Mouse (Mus musculus) adrenal gland, postnatal 10 days (tissue): ENCODE results near the gene Rita1. TPM values are rescaled to one million over a fixed set of nuclear protein-coding genes. Genes with fewer than 3 reads are reported as not detected.

Experiments used
- DNase-seq: peaks from one replicate; pipeline ENCODE4 v3.0.0; 2021; ENCODE audit warnings: mixed read lengths
- total RNA-seq, 2 experiments: library from RNA; stranded (reverse); gene quantifications; 2 replicates each; pipeline ENCODE4 v1.2.3; 2021

The Rita1 gene
- total RNA-seq, 2 experiments from 2014 or later: 12.9 to 17.4 TPM

- DNase-seq: peak; percentile 56
Observed at GRCm38 (mm10) chr5:120600946-120601668, 11.3 kb downstream of the Rita1 start.

GRCm38 (mm10) chr5:120599625-120600024 lies 12.8 kb downstream of the Rita1 start:
- DNase-seq: no peak

GRCm38 (mm10) chr5:120594485-120594884 lies 17.9 kb downstream of the Rita1 start:
- DNase-seq: no peak

- DNase-seq: no peak
Observed at GRCm38 (mm10) chr5:120592141-120592540, 20.2 kb downstream of the Rita1 start.

- peak; percentile 59 for DNase-seq
Observed at GRCm38 (mm10) chr5:120590356-120591010, 21.9 kb downstream of the Rita1 start.

- peak; percentile 99 for DNase-seq
Observed at GRCm38 (mm10) chr5:120588569-120589094, 23.8 kb downstream of the Rita1 start, which contains the start of the genes Tpcn1 and Iqcd. TSS of gene Tpcn1 (minus strand) at chr5:120588673. TSS of gene Iqcd (plus strand) at chr5:120589016.

GRCm38 (mm10) chr5:120587940-120588568 lies 24.3 kb downstream of the Rita1 start:
- DNase-seq: peak; percentile 56

GRCm38 (mm10) chr5:120587616-120587926 lies 24.8 kb downstream of the Rita1 start:
- DNase-seq: no peak

- peak; percentile 48 for DNase-seq
Observed at GRCm38 (mm10) chr5:120586741-120587615, 25.4 kb downstream of the Rita1 start.

- no peak for DNase-seq
Observed at GRCm38 (mm10) chr5:120584968-120585367, 27.4 kb downstream of the Rita1 start.

- no peak for DNase-seq
Observed at GRCm38 (mm10) chr5:120583511-120583910, 28.9 kb downstream of the Rita1 start.

- no peak for DNase-seq
Observed at GRCm38 (mm10) chr5:120582002-120582401, 30.4 kb downstream of the Rita1 start.

- no peak for DNase-seq
Observed at GRCm38 (mm10) chr5:120579898-120580626, 32.3 kb downstream of the Rita1 start.

- DNase-seq: peak; percentile 74
Observed at GRCm38 (mm10) chr5:120579211-120579897, 33.0 kb downstream of the Rita1 start.

GRCm38 (mm10) chr5:120578504-120579081 lies 33.8 kb downstream of the Rita1 start:
- DNase-seq: peak; percentile 73

- peak; percentile 35 for DNase-seq
Observed at GRCm38 (mm10) chr5:120577935-120578441, 34.4 kb downstream of the Rita1 start.

GRCm38 (mm10) chr5:120576781-120577301 lies 35.5 kb downstream of the Rita1 start:
- no peak for DNase-seq

- no peak for DNase-seq
Observed at GRCm38 (mm10) chr5:120574469-120575063, 37.8 kb downstream of the Rita1 start.

- no peak for DNase-seq
Observed at GRCm38 (mm10) chr5:120571056-120571740, 41.2 kb downstream of the Rita1 start.
